Mouse (Mus musculus): Measurements from ENCODE around the gene Kcnc2. TPM values are rescaled to one million over a fixed set of nuclear protein-coding genes. Genes with fewer than 3 reads are reported as not detected.

Gene Kcnc2
- polyA plus RNA-seq, 1 experiment from 2014 or later, result not detected

- Histone ChIP-seq H3K27ac (no peak overlapping the region), H3K27me3 (replicated peaks) (no peaks in the 10 kb centered on the region), H3K36me3 (no peaks in the 10 kb centered on the region), H3K9me3 (replicated peaks) (no peaks in the 10 kb centered on the region), H3K4me2 (no peak overlapping the region), H3K4me3 (no peak overlapping the region), H3K4me1 (no peaks in the 10 kb centered on the region), H3K9ac (no peak overlapping the region)
- ATAC-seq, result no peak
Observed at GRCm38 (mm10) chr10:112485819-112486218, 214.9 kb downstream of the Kcnc2 start.

GRCm38 (mm10) chr10:112488751-112489150, 217.8 kb downstream of the Kcnc2 start:
- Histone ChIP-seq H3K36me3 (no peaks in the 10 kb centered on the region), H3K4me2 (no peak overlapping the region), H3K4me1 (no peaks in the 10 kb centered on the region), H3K9ac (no peak overlapping the region), H3K27ac (no peak overlapping the region), H3K9me3 (replicated peaks) (no peaks in the 10 kb centered on the region), H3K27me3 (replicated peaks) (no peaks in the 10 kb centered on the region), H3K4me3 (no peak overlapping the region)
- peak; percentile 58; the same call in 1 of the 2 replicates for ATAC-seq
- 48% methylated on average over 4 of the region's 4 CpGs for WGBS (ENCODE audit: insufficient replicate concordance)

Other genes starting within 250 kb of the Kcnc2 start
- not detected in 2 replicates for gene Glipr1l1, start 210.9 kb upstream of the Kcnc2 start, polyA plus RNA-seq (2016; fragmentation: Nextera tagmentation; extraction: Ambion mirVana)
- gene Glipr1l2, start 187.8 kb upstream of the Kcnc2 start, polyA plus RNA-seq (2016; fragmentation: Nextera tagmentation; extraction: Ambion mirVana), result not detected in 2 replicates
- not detected in 2 replicates for gene Glipr1l3, start 110.8 kb upstream of the Kcnc2 start, polyA plus RNA-seq (2016; fragmentation: Nextera tagmentation; extraction: Ambion mirVana)
- gene Caps2, start 107.5 kb upstream of the Kcnc2 start, polyA plus RNA-seq (2016; fragmentation: Nextera tagmentation; extraction: Ambion mirVana), result 0.07 TPM in 1 of 2 replicates, not detected in the other

All from liver, embryonic 12.5 days (tissue).